Mouse (Mus musculus) C2C12 (cell line): ENCODE data around the gene Acvrl1.

ENCODE experiments used
- CTCF ChIP-seq: IDR thresholded peaks from one replicate; pipeline ENCODE4 v1.5.1; 2011; ENCODE audit not compliant: control insufficient read depth, insufficient read depth, insufficient read length
- USF1 ChIP-seq: IDR thresholded peaks from one replicate; pipeline ENCODE4 v1.6.1; 2011; ENCODE audit warnings: low read depth, mild to moderate bottlenecking, control low read depth, moderate library complexity

DNA sequence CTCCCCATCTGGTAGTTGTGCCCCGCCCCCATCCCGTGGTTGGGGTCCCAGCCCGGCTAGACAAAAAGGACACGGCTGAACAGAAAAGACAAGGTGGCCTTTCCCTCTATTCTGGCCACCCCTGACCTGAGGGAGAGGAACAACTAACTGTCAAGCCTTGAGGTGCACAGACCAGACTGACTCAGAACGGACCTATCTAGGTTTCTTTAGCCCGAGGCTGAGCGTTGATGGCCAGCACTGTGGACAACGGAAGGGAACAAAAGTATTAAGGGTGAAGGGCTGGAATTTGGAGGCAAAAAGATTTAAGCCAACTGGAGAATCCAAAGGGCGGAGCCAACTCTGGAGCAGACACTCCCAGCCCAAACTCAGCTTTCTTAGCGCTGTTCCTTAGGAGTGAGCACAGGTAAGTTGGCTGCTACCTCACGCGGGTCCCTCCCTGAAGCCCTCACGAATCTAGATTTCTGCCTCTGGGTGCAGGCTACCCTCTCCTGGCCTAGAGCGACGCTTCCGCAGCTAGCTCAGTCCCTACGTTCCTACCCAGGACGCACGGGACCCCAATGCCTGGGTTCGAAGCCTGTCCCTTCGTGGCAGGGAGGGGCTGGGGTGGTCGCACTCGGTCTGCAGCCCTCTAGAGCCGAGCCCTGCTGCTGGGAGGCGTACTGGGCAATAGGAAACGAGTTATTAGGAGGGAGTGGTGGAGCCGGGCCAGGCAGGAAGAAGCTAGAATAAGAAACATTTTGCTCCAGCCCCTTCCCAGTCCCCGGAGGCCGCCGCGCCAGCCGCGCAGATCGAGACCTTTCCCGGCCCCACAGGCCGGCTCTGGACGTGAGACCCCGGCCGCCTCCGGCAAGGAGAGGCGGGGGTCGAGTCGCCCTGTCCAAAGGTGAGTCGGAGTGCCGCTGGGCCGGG is at the start of gene Acvrl1:
- no peak for TF ChIP-seq USF1
- no peak for TF ChIP-seq CTCF
